ENCODE assay signal across 9 mouse cellular contexts in the genomic region with DNA sequence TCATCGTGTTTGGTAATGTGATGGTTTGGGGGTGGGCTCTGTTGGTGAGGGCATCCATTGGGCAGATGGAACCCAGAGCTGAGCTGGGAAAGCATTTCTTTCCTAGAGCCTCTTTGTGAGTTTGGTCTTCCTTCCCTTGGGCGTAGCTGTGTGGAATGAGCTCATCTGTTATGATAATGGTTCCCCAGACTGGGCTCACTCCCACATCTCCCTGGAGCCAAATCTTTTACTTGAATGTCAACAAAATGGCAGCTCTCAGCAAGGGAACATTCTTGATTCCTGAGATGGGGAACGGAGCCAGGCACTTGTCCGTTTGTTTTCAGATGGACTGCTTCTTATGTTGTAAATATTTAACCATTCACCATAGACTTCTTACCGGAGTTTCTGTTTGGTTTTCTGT.
A peak's percentile ranks its signal among the peaks of the same experiment; 100 is the strongest.
DNase-seq lines count a peak whose midpoint lies in the region; ATAC-seq and TF ChIP-seq lines count a peak whose summit lies in the region.
"Had no signal": no experiment of that assay in that cellular context is flagged by ENCODE, and none has a peak within 500 bp of the region (broad histone marks: within the 10 kb centered on the region; RNA-seq: fewer than 3 reads in every experiment).

No protein-coding gene starts in this region.

- DNase-seq in kidney, adult 18-20 months, result peak; percentile 40
- peak; percentile 68 for DNase-seq in kidney, adult 2 months
- peak; percentile 74 to 83 for DNase-seq in lung, postnatal 4 days
- no peak for DNase-seq in retina, embryonic 14.5 days (ENCODE audit: low spot score)
- DNase-seq in T-cell, adult 2 months (ENCODE audit: low spot score), result no peak
- DNase-seq in adrenal gland, adult (ENCODE audit: inconsistent age in 2 of 2, low spot score in 1 of 2), result no peak

- no peak overlapping the region for H3K4me2 ChIP-seq in kidney, embryonic 15.5 days
- H3K4me2 ChIP-seq: midbrain, embryonic 12.5 days had no signal

- TF ChIP-seq CTCF in kidney, adult 2 months (conservative IDR thresholded peaks at IDR 0.05; ENCODE audit: insufficient read depth, insufficient read length, low read depth, low read length), result no peak

- H3K4me1 ChIP-seq in kidney, embryonic 15.5 days, result peaks cover 33% of the 10 kb centered on the region
- peaks cover 2% of the 10 kb centered on the region; the same call in 1 of the 2 replicates for H3K4me1 ChIP-seq in brown adipose tissue, adult 24 weeks (ENCODE audit: control insufficient read depth, insufficient read depth, insufficient read length, low read length)
- H3K4me1 ChIP-seq in kidney, adult 2 months (ENCODE audit: control insufficient read depth, insufficient read depth, low read length), result peaks cover 21% of the 10 kb centered on the region

- no peak for ATAC-seq in kidney, embryonic 15.5 days (replicated peaks; ENCODE audit: low FRiP score)

- WGBS in kidney, embryonic 15.5 days, result 38% methylated on average over 5 of the region's 5 CpGs
- WGBS in kidney, adult 2 months, result 34% methylated on average over 5 of the region's 5 CpGs

- H3K9me3 ChIP-seq in kidney, embryonic 15.5 days (replicated peaks), result no peaks in the 10 kb centered on the region
- H3K9me3 ChIP-seq: midbrain, embryonic 12.5 days had no signal

- H3K4me3 ChIP-seq in kidney, embryonic 15.5 days (replicated peaks), result no peak overlapping the region
- no peak overlapping the region for H3K4me3 ChIP-seq in brown adipose tissue, adult 24 weeks (ENCODE audit: insufficient read depth, low read depth, low read length)
- H3K4me3 ChIP-seq in kidney, adult 2 months (ENCODE audit: insufficient read depth, low read depth, low read length), result no peak overlapping the region
- H3K4me3 ChIP-seq: midbrain, embryonic 12.5 days had no signal

- no peak overlapping the region for H3K9ac ChIP-seq in kidney, embryonic 15.5 days
- H3K9ac ChIP-seq: midbrain, embryonic 12.5 days had no signal

- no peak overlapping the region for H3K27ac ChIP-seq in kidney, embryonic 15.5 days
- peak overlapping the region; percentile 17; the same call in 1 of the 2 replicates for H3K27ac ChIP-seq in brown adipose tissue, adult 24 weeks (replicated peaks; ENCODE audit: low read depth, low read length)
- H3K27ac ChIP-seq in kidney, adult 2 months (ENCODE audit: insufficient read depth, low read depth, low read length), result peak overlapping the region; percentile 66
- H3K27ac ChIP-seq: midbrain, embryonic 12.5 days had no signal

- no peaks in the 10 kb centered on the region for H3K36me3 ChIP-seq in kidney, embryonic 15.5 days
- H3K36me3 ChIP-seq in kidney, adult 2 months (ENCODE audit: control insufficient read depth, insufficient read depth, low read length), result no peaks in the 10 kb centered on the region; the same call in 1 of the 2 replicates
- H3K36me3 ChIP-seq: midbrain, embryonic 12.5 days had no signal

- no peak for TF ChIP-seq POLR2A in kidney, adult 2 months (IDR thresholded peaks at IDR 0.05; ENCODE audit: low read depth, low read length)

- H3K27me3 ChIP-seq in kidney, embryonic 15.5 days, result no peaks in the 10 kb centered on the region
- H3K27me3 ChIP-seq in kidney, adult 2 months (replicated peaks; ENCODE audit: control insufficient read depth, insufficient read depth, low read length), result no peaks in the 10 kb centered on the region
- H3K27me3 ChIP-seq: midbrain, embryonic 12.5 days had no signal

Comparison
In these comparisons a context has a peak if more than half of its experiments do, and no peak if none do; other contexts are left out.
1. DNase-seq: peak in kidney, adult 18-20 months (single experiment), kidney, adult 2 months (single experiment) and lung, postnatal 4 days (2 of 2); none in retina, embryonic 14.5 days (single experiment), T-cell, adult 2 months (single experiment) and adrenal gland, adult (0 of 2).